Mouse (Mus musculus): Measurements from ENCODE around the gene Zfp956. TPM values are rescaled to one million over a fixed set of nuclear protein-coding genes. Genes with fewer than 3 reads are reported as not detected.

Zfp956 gene
- total RNA-seq (2021): 1 to 10 TPM; 3.8 to 8.6 TPM
- polyA plus RNA-seq (2012; rRNA removed): 10.4 and 11.6 TPM in 2 replicates
- long read RNA-seq, partial matches to known transcripts: 0 of 4 reads
- long read RNA-seq, other reads (novel, unspliced or antisense): 0 of 4 reads

DNA sequence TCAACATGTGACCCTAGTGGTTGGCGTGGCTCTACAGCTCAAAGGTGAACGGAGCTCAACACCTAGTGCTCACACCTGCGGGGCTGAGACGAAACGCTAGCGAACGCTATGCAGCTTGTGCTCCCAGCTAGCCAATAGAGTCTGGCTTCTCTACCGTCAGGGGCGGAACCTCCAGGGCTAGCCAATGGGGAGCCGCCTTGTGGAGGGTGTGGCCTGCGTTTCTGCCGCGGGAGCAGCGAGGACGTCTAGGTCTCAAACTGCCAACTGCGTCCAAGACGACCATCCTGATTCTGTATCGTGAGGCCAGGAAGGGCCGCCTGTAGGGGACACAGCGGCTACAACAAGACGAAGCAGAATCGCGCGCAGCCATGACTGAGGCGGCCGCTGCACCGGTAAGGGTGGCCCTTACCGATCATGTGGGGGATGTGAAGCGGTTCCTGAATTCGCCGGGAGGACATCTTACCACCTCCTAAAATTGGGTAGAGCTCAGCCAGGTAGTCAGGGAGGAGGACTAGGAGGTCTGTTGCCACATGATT lies at the start of gene Zfp956:
TSS of gene Zfp956 (plus strand) at position 200 of the 536 bp plus-strand sequence.
- peak; percentile 97 for DNase-seq

DNA sequence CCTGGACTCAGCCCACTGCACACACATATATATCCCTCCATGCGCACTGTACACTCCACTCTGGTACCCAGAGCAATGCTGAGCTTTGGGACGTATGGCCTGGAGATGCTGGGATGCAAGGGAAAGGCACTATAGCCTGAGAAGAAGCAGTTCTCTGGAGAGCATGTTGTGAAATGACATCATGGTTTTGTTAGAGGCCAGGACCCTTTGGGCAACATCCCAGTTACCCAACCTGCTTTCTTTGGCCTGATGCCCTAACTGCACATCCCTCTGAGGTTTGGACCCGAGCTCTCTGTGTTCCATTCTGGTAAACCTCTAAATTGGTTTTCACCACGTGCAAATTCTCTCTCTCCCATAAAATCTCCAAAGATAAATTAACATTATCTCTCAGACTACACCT lies 49.6 kb upstream of the Zfp956 start:
- peak; percentile 20 for DNase-seq

DNA sequence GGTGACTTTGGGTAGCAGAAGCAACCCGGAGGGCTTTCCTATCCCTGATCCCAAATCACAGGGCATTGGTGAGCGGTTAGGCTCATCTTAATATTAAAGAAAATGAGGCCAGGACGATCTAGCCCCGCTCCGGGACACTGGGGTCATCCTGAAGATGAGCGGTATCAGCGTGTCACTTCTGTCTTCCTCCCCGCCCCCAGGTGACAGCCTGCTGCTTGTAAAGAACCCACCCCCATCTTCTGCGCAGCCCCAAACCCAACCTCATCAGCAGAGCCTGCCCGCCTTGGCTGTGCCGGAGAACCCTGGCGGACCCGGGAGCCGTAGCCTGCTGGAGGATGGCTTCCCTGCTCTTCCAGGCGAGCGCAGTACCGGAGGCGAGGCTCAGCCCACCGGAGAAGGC lies 48.8 kb upstream of the Zfp956 start:
- DNase-seq: no peak

DNA sequence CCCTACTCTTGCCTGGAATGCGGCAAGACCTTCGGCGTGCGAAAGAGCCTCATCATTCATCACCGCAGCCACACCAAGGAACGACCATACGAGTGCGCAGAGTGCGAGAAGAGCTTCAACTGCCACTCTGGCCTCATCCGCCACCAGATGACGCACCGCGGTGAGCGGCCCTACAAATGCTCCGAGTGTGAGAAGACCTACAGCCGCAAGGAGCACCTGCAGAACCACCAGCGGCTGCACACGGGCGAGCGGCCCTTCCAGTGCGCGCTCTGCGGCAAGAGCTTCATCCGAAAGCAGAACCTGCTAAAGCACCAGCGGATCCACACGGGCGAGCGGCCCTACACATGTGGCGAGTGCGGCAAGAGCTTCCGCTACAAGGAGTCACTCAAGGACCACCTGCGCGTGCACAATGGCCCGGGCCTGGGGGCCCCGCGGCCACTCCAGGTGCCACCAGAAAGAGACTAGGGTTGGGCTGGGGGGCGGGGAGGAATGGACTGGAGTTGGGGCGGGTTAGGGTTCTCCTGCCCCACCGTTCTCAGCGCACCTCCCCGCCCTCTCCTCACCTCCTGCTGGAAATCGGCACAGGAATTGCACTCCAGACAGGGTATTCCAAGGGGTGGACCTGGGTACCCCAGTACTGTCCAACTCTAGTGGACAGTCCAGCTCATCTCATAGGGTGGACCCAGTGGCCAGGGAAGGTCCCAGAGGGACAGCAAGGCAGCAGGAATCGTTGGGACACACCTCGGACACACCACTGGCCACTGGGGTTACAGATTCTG lies 48.1 kb upstream of the Zfp956 start:
- no peak for DNase-seq

DNA sequence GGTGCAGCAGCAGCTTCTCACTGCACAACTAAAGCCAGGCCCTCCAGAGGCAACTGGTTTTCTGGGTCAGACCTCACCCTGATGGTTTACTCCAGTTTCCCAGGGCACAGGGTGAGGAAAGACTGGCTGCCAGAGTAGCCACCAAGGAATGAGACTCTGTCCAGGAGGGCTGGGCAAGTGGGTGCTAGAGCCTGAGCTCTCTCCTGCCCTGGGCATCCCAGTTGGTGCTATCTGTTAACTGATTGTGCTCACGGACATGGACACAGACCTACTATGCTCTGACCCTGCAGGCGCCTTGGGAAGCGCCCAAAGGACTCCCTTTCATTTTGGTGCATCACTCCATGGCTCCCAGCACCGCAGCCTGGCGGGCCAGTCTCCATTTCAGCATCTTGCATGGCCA lies 46.9 kb upstream of the Zfp956 start:
- no peak for DNase-seq

DNA sequence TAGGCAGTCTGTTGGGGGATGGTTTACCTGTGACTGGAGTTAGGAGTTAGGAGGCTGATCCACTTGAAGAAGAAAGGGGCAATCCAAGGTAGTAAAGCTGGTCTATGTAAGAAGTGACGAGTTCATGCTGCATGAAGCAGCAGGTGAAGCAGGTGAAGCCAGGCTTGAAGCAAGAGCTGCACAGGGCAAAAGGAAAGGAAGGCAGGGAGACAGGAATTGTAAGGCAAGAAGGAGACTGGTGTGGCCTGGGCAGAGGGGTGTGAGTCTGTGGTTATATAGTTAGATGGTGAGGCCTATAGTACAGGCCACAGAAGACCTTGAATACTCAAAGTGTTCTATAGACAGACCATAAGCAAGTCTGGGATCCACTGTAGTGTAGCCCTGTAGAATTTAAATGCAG lies 44.2 kb upstream of the Zfp956 start:
- DNase-seq: no peak

DNA sequence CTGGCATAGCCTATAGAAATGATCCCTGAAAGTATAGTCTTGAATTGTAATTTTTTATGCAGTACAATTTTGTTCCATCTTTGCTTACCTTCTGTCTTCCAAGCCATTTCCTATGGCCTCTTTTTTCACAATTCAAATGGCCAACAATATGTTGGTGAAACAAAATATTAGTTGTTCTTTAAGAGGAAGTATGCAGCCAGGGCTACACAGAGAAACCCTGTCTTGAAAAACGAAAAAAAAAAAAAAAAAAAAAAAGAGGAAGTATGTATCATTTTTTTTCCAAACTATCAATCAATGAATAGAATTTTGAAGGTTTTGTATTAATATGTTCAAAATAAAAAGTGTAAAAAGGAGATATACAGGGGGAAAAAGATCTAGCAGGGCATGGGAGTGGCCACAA lies 41.5 kb upstream of the Zfp956 start:
- no peak for DNase-seq

DNA sequence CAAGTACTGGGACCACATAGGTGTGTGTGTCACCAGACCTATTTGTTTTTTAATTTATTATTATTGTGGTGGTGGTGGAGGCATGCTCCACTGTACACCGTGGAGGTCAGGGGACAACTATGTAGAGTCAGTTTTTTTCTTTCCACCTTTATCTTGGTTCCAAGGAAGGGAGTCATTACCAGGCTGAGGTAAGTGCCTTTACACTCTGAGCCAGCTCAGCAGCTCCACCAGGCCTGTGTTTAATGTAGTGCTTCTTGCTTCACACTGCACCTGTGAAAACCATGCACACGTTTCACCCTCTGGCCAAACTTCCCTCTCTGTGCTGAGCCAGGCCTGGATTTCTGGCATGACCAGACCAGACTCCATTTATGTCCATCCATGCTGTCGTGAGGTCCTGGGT lies 40.2 kb upstream of the Zfp956 start:
- no peak for DNase-seq

DNA sequence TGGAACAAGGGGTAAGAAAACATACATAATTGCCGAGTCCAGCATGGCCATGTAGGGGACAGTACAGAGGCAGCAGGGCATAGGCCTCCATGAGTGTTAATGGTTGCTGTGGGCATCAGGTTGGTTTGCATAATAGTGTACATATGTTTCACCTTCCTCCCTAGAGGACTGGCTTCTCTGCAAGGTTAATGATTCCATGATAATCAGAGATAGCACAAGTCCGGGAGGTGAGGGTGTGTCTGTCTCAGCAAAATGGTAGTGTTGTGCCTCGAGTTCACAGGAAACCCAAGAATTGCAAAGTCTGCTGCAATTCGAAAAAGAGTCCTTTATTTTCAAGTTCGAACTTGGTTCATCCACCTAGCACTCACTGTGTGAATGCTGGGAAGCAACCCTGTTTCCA lies 36.1 kb upstream of the Zfp956 start:
- no peak for DNase-seq

DNA sequence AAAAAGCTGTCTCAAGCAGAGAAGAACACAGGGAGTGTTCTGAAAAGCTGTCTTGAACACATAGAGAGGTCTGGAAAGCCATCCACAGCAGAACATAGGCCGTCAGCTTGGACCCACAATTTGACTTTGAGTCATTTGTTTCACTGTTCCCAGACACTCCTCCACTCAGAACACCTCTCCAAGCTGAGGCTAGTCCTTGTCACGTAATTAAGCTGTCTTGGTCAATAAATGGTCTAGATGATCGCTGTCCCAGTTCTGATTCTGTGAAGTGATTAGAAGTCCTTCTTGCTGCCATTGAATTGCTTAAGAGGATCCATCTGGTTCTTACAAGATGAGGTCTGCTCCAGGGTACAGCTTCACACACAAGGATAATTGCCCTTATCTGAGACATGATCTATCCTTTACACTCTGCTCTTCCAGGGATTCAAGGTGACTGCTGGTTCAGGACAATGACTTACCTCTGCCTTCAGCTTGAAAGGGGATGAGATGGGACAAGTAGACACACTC lies 34.4 kb upstream of the Zfp956 start:
- no peak for DNase-seq

DNA sequence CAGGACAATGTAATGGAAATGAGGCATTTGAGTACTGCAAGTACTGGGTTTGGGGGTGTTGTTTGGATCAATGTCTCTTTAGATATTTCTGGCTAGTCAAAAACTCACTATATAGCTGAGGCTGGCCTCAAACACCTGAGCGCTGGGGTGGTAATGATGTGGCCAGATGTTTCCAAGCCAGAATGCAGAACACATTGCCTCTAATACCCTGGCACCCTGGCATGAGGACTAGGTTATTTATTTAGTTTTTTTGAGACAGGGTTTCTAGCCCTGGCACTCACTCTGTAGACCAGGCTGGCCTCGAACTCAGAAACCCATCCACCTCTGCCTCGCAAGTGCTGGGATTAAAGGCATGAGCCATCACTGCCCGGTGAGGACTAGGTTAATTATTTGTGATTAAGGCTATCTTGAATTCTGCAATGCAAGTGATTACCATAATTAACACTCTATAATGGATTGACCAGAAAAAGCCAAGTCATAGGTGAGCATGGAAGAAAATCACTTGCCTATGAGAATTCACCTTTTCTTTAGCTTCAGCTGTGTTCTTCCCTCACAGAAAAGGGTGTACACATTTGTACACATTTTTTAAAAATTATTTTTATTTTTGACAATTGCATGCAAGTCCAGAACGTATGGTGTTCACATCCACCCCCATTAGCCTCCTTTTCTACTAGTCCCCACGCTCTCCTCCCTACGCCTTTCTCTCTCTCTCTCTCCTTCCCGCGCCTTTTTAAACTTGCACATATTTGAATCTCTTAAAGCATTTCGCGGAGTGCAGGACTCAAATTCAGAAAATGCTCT lies 33.3 kb upstream of the Zfp956 start:
- no peak for DNase-seq

DNA sequence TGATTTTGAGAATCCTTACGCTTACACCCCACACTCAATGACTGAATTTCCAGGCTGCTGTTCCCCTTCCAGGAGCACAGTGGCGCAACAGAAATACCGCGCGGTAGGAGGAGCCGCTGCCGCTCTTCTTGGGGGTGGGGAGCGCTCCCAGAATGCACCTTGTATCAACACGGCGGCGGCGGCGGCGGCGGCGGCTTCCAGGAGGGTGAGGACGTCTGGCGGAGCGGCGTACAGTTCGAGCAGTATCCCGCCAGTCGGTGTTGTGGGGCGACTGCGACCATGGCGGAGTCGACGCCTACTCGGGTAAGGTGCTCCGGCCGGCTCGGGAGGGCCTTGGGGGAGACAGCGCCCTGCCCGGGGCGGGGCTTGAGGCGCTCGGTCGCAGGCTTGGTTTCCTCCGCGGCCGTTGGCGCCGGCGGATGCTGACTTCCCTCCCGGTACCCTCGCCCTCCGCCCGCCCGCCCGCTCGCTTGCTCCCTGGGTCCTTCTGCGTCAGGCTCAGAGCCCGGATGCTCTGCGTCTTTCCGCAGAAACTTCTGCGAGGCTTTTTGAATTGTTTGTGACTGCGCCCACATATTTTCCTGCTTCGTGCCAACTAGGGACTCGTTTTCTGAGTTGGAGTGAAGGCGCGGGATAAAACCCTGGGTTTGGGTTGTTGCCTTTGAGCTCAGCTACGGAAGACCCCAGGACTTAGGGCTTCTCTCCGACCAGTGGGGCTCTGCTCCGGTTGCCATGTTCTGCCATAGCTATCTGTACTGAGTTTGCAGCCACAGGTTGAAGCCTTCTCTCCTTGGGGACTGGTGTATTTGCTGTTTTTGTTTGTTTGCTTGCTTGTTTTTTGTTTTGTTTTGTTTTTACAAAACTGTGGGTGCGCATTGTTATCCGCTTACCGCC lies 32.5 kb upstream of the Zfp956 start, which contains the start of gene Zfp212:
TSS of gene Zfp212 (plus strand) at position 30 of the 894 bp plus-strand sequence.
- peak; percentile 93 for DNase-seq

DNA sequence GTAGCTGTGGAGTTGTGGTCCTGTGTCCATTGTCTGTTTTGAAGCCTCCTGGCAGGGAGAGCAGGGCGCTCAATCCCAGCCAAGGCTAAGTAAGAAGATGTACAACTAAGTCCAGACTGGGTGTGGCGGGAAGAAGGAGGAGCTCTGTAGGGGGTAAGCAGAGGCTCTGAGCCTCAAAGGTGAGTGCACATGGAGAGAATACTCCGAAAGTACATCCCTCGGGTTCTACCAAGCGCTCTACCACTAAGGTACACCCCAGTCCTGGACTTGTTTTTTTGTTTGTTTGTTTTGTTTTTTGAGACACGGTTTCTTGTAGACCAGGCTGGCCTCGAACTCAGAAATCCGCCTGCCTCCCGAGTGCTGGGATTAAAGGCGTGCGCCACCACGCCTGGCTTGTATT lies 10.7 kb upstream of the Zfp956 start:
- DNase-seq: no peak

DNA sequence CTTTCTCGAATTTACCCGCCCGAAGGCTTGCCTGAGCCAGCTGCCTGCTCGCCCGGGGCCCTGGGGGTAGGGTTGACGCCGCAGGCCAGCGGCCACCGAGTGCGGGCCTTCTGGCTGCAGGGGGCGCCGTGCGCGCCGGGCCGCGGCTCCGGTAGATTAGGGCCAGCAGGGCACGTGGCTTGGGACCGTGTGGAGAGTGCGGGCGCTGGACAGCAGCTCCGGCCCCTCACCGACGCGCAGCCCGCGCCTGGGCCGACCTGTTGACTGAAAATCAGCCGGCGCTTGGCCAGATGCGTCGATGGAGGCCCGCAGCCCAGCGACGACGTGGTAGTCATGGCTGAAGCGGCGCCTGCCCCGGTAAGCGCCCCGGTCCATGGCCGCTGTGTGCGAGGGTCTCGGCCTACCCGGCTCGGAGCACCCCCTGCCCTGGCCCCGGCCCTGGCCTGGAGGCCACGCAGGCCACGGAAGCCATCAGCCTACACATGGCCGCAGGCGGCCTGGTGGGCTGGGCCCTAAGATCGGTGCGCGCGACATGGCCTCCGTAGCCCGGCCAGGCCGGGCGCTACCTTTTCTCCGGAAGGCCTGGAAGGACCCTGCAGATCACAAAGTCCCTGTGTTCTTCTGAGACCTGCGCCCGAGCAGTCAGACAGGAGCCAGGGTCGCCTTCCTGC lies 10.0 kb upstream of the Zfp956 start:
- DNase-seq: peak; percentile 89

DNA sequence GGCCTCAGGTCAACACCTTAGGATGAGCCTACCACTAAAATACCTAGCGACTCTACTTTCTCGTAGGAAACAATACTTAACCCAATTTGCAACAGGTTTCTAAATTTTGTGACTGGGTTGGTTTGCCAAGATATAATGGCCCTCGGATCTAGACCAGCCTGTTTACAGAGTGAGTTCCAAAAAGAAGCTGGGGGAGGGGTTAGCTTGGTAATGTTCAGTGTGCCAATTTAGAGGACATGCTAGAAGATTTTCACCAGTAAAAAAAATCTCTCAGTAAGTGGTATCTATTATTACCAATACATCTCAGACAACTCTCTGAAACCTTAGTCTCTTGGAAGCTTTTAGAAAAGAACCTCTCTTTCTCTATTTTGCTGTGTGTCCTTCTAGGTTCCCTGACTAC lies 9.5 kb upstream of the Zfp956 start:
- no peak for DNase-seq

DNA sequence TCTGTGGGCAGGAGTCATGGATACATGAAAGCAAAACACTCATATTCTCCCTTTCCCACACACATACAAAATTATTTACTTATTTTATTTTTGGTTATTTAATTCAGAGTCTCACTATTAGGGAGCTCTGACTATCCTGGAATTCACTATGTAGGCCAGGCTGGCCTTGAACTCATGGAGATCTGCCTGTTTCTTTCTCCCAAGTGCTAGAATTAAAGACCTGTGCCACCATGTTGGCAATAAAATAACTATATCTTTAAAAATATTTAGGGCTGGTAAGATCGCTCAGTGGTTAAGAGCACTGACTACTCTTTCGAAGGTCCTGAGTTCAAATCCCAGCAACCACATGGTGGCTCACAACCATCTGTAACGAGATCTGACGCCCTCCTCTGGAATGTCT lies 5.8 kb upstream of the Zfp956 start:
- DNase-seq: no peak

DNA sequence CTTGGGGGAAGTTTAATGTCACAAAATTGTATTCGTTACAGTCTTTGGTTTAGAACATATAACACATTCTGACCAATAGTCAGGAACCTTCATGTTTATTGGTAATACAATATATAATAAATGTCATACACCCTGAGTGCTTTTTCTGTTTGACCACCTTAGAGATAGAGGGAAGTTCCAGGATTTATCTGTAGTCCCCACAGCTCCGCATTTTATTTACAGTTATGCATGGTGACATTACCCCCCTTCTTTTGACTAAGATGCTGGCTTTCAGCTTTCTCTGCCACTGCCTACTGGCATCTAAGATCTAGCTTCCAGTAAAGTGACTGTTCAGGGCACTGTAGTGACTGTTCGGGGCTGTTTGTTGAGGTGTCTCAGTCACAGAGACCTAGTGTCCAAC lies 1.2 kb downstream of the Zfp956 start:
- DNase-seq: no peak

DNA sequence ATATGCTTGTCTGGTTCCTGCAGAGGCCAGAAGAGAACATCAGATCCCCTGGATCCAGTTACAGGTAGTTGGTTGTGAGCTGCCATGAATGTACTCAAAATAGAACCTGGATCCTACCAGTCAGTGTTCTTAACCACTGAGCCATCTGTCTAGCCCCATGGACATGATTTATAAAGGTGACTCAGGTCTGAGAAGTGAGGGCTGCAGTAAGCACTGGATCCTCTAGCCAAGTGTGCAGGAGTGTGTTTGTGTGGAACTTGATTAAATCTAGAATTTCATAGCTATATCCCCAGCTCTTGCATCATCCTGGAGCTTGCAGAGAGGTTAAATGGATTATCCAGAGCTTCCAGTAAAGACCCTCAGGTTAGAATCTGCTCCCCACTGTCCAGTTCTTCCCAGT lies 4.6 kb downstream of the Zfp956 start:
- DNase-seq: no peak

DNA sequence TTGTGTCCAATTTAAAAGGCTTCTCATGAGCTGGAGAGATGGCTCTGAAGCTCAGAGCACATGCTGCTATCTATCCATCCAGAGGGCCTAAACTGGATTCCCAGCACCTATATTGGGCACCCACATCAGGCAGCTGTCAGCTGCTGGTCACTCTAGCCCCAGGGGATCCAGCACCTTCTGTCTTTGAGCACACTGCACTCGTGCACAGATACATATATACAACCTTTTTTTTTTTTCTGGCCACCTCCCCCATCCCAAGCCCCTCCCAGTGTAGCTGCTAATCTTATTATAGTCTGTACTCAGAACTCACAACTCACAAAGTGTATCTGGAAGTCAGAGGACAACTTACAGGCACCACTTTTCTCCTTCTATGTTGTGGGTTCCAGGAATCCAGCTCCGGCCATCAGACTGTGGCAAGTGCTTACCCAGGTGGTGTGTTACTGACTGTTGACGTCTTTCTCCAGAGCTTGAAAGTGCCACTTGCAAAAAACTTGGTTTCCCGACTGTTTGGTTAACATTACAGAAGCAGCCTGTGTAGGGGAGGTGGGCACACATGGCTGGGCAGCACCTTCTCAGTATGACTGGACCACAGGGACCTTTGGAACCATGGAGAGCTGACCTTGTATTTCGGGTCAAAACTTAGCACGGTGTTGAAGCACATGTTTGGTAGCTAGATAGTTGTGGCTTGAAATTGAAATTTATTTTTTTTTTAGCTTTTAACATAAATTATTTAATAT lies 7.7 kb downstream of the Zfp956 start:
- DNase-seq: no peak

DNA sequence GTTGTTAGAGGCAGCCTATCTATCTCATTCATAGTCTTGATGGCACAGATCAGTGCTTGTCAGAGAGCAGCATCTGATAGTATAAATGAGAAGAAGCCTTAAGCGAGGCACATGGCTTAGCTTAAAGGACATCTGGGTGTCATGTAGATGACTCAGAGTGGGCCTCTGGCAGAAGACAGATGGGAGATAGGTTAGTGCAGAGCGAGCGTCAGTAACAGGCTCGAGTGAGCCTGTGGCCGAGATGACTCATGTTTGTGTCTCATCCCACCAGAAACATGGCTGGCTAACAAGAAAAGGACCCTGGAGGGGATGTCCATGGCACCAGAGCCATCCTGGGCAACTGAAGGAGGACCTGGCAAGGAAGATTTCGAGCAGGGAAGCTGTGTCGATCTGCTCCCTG lies 9.9 kb downstream of the Zfp956 start:
- peak; percentile 73 for DNase-seq
